Mouse (Mus musculus) liver, adult 10 weeks (tissue): ENCODE results near the gene Selenbp2. TPM values are rescaled to one million over a fixed set of nuclear protein-coding genes. Genes with fewer than 3 reads are reported as not detected.

Source experiments
- polyA plus RNA-seq: library from polyadenylated mRNA; stranded (reverse); fragments of 350-450 nt; fragmentation: Illumina TruSeq; extraction: RNeasy Lipid Tissue Mini Kit (QIAGEN cat#74804); gene quantifications from one replicate; pipeline ENCODE4 v1.2.3, GENCODE M21; 2014; ENCODE audit warnings: low read depth, low replicate concordance

Selenbp2 gene
- 4.8 TPM for polyA plus RNA-seq

DNA sequence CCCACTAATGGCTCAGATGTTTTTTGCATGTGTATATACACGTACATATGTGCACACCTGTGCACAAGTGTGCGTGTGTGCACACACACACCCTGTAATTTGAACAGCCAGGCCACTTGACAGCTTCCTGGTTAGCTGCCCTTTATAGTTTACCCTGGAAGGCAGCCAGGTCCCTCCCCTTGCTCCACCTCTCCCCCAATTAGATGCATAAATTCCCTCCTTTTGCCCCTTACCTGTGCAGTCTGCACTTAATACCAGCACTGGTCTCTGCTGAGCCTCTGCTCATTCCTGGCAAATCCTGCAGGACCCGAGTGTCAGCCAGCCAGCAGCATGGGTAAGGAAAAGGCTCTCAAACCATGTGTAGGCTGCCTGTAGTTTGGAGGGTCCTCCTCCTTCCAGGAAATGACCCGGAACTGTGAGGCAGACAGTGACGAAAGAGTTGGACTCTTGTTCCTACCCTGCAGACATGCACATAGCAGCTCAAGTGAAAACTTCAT, at the start of gene Selenbp2:
Gene Selenbp2 (plus strand): TSS at position 228 of the 497 bp plus-strand sequence.

DNA sequence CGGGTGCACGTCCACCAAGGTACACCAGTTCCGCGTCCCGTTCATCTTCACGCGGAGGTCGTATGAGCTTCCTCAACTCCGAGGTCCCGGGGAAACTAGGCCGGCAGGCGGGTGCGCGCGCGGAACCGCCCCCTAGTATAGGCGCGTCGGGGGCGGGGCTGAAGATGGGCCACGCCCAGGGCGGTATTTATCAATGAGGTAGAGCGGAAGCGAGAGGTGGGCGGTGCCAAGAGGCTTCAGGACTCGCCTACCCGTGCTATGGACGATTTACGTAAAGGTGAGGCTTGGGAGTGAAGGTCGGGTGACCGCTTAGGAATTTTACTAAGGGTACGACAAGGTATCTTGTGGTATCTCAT, 34.6 kb upstream of the Selenbp2 start, which contains the start of gene Tuft1:
Gene Tuft1 (minus strand): TSS at position 133 of the 356 bp plus-strand sequence.

Other genes starting within 250 kb of the Selenbp2 start
- gene Oaz3, start 249.6 kb upstream of the Selenbp2 start, polyA plus RNA-seq = not detected
- not detected for gene Celf3, start 215.3 kb upstream of the Selenbp2 start, polyA plus RNA-seq
- gene Riiad1, start 213.2 kb upstream of the Selenbp2 start, polyA plus RNA-seq = not detected
- gene Snx27, start 110.8 kb upstream of the Selenbp2 start, polyA plus RNA-seq = 19.0 TPM
- gene Gm10972, start 50.4 kb upstream of the Selenbp2 start, polyA plus RNA-seq = not detected
- gene Tuft1, start 34.7 kb upstream of the Selenbp2 start, polyA plus RNA-seq = 2.0 TPM
- gene Cgn, start 92.9 kb downstream of the Selenbp2 start, polyA plus RNA-seq = 7.0 TPM
- 5.7 TPM for gene Pogz, start 144.0 kb downstream of the Selenbp2 start, polyA plus RNA-seq
- 71.9 TPM for gene Psmb4, start 193.4 kb downstream of the Selenbp2 start, polyA plus RNA-seq
- 41.9 TPM for gene Selenbp1, start 239.5 kb downstream of the Selenbp2 start, polyA plus RNA-seq